Mouse (Mus musculus): ENCODE measurements around the gene Cps1. TPM values are rescaled to one million over a fixed set of nuclear protein-coding genes. Genes with fewer than 3 reads are reported as not detected.

The Cps1 gene
- total RNA-seq, 2 experiments from 2014 or later: 0.18 to 0.30 TPM

GRCm38 (mm10) chr1:67238941-67239340, 116.1 kb downstream of the Cps1 start:
- intact Hi-C loops (cut with DNase I): no loop called here
- TF ChIP-seq CTCF (IDR thresholded peaks at IDR 0.05): no peak
- no peak overlapping the region for H3K27ac ChIP-seq

GRCm38 (mm10) chr1:67265222-67265621, 142.4 kb downstream of the Cps1 start:
- intact Hi-C loops (cut with DNase I): no loop called here
- Histone ChIP-seq H3K27ac (no peak overlapping the region), H3K4me3 (no peak overlapping the region)
- no peak for DNase-seq (ENCODE audit: extremely low spot score in 1 of 2, low spot score in 2 of 2)
- no peak for TF ChIP-seq CTCF (IDR thresholded peaks at IDR 0.05)

More at GRCm38 (mm10) chr1:67238941-67239340, 116.1 kb downstream of the Cps1 start:
- no peak for DNase-seq (ENCODE audit: extremely low spot score in 1 of 2, low spot score in 2 of 2)
- H3K4me3 ChIP-seq: no peak overlapping the region

GRCm38 (mm10) chr1:67267972-67268371, 145.1 kb downstream of the Cps1 start:
- intact Hi-C loops (cut with DNase I): no loop called here
- Histone ChIP-seq H3K27ac (no peak overlapping the region), H3K4me3 (no peak overlapping the region)
- DNase-seq (ENCODE audit: extremely low spot score in 1 of 2, low spot score in 2 of 2): no peak
- no peak for TF ChIP-seq CTCF (IDR thresholded peaks at IDR 0.05)

GRCm38 (mm10) chr1:67268450-67268849, 145.6 kb downstream of the Cps1 start:
- no peak for DNase-seq (ENCODE audit: extremely low spot score in 1 of 2, low spot score in 2 of 2)
- TF ChIP-seq CTCF (IDR thresholded peaks at IDR 0.05): no peak
- intact Hi-C loops (cut with DNase I): no loop called here

GRCm38 (mm10) chr1:67276270-67276669, 153.4 kb downstream of the Cps1 start:
- intact Hi-C loops (cut with DNase I): no loop called here
- H3K27ac ChIP-seq: no peak overlapping the region
- no peak for TF ChIP-seq CTCF (IDR thresholded peaks at IDR 0.05)
- DNase-seq (ENCODE audit: extremely low spot score in 1 of 2, low spot score in 2 of 2): no peak
- no peak overlapping the region for H3K4me3 ChIP-seq

More at GRCm38 (mm10) chr1:67268450-67268849, 145.6 kb downstream of the Cps1 start:
- H3K4me3 ChIP-seq: no peak overlapping the region
- H3K27ac ChIP-seq: no peak overlapping the region

Other genes starting within 250 kb of the Cps1 start
- gene Myl1, start 177.6 kb upstream of the Cps1 start, total RNA-seq (2021): under 1 TPM; 0.47 to 0.95 TPM
- gene Lancl1, start 84.2 kb upstream of the Cps1 start, total RNA-seq (2021): 100 to 1,000 TPM; 187 to 219 TPM